Mouse (Mus musculus) hematopoietic stem cell, adult 5-6 weeks (primary cell): ENCODE measurements around the gene Nat8f4. TPM values are rescaled to one million over a fixed set of nuclear protein-coding genes. Genes with fewer than 3 reads are reported as not detected.
A peak's percentile ranks its signal among the peaks of the same experiment; 100 is the strongest.
"Not testable (repeated sequence)": the region's sequence is repeated elsewhere in the genome, so short reads cannot be mapped to it uniquely, and the experiment has no call there.

Experiments
- ATAC-seq, 2 experiments: fragments of 125-278 bp in 1 of 2; replicated peaks in 1 of 2; 2 replicates each; pipeline ENCODE4 v1.8.0; 2016 to 2017; ENCODE audit warnings: inconsistent platforms in 2 of 2, mild to moderate bottlenecking in 2 of 2, moderate number of reproducible peaks in 2 of 2, low read depth in 1 of 2, moderate TSS enrichment in 1 of 2; ENCODE audit not compliant: low FRiP score in 2 of 2, poor library complexity in 2 of 2, severe bottlenecking in 2 of 2, insufficient read depth in 1 of 2, low TSS enrichment in 1 of 2
- total RNA-seq: library from RNA; stranded (forward); fragments of 172-1452, 232-1000 nt; gene quantifications from 2 replicates; pipeline ENCODE4 v1.2.3, GENCODE M21; 2017

Gene Nat8f4
- 1.8 and 4.4 TPM in 2 replicates for total RNA-seq

- ATAC-seq = peak; percentile 81 to 83
These were observed at the start of gene Nat8f4 for GRCm38 (mm10) chr6:85904642-85905061. Gene Nat8f4, minus strand, starts transcription at chr6:85904884.

GRCm38 (mm10) chr6:85948549-85948948 is 43.9 kb upstream of the Nat8f4 start:
- no peak for ATAC-seq

- no peak for ATAC-seq
These were observed 37.8 kb upstream of the Nat8f4 start for GRCm38 (mm10) chr6:85942469-85942868.

GRCm38 (mm10) chr6:85938701-85939100 is 34.0 kb upstream of the Nat8f4 start:
- ATAC-seq = no peak

GRCm38 (mm10) chr6:85936508-85937465 is 32.1 kb upstream of the Nat8f4 start:
- peak; percentile 89 to 95 for ATAC-seq

- no peak for ATAC-seq
These were observed 31.0 kb upstream of the Nat8f4 start for GRCm38 (mm10) chr6:85935646-85936045.

GRCm38 (mm10) chr6:85934047-85934446 is 29.4 kb upstream of the Nat8f4 start:
- no peak for ATAC-seq

- no peak for ATAC-seq
These were observed 24.6 kb upstream of the Nat8f4 start for GRCm38 (mm10) chr6:85929312-85929711.

- no peak for ATAC-seq
These were observed 23.1 kb upstream of the Nat8f4 start for GRCm38 (mm10) chr6:85927476-85928464.

- ATAC-seq = no peak
These were observed 22.0 kb upstream of the Nat8f4 start for GRCm38 (mm10) chr6:85926709-85927108.

GRCm38 (mm10) chr6:85923643-85924042 is 19.0 kb upstream of the Nat8f4 start:
- ATAC-seq = peak in 1 of 2 experiments; percentile 45; a peak in 1 of 4 replicates

GRCm38 (mm10) chr6:85919401-85919800 is 14.7 kb upstream of the Nat8f4 start:
- no peak for ATAC-seq

- ATAC-seq = not testable (repeated sequence)
These were observed 13.7 kb upstream of the Nat8f4 start for GRCm38 (mm10) chr6:85918341-85918740.

GRCm38 (mm10) chr6:85916596-85916995 is 11.9 kb upstream of the Nat8f4 start:
- ATAC-seq = no peak

GRCm38 (mm10) chr6:85915539-85916513 is 11.1 kb upstream of the Nat8f4 start, which contains the start of gene Nat8f1:
Gene Nat8f1, minus strand, starts transcription at chr6:85915687.
- ATAC-seq = peak; percentile 91 to 93

GRCm38 (mm10) chr6:85915141-85915538 is 10.5 kb upstream of the Nat8f4 start:
- ATAC-seq = no peak

- ATAC-seq = no peak
These were observed 6.9 kb upstream of the Nat8f4 start, which contains the start of gene Tprkb for GRCm38 (mm10) chr6:85911587-85911986. Gene Tprkb, plus strand, starts transcription at chr6:85911865.
